Mouse (Mus musculus) bone marrow, adult 2 months (tissue): Measurements from ENCODE around the gene P2rx4. TPM values are rescaled to one million over a fixed set of nuclear protein-coding genes. Genes with fewer than 3 reads are reported as not detected.

Experiments
- H3K27ac ChIP-seq: fragments of 200-500 bp; 2 replicates; pipeline ENCODE4 v1.5.1; 2012; ENCODE audit warnings: low read depth, mild to moderate bottlenecking, control low read depth, inconsistent platforms, low read length; ENCODE audit not compliant: control insufficient read depth, poor library complexity, insufficient read depth
- H3K4me1 ChIP-seq: fragments of 200-500 bp; 2 replicates; pipeline ENCODE4 v1.6.1; 2011; ENCODE audit warnings: low read length; ENCODE audit not compliant: control insufficient read depth, insufficient read depth
- H3K4me3 ChIP-seq: fragments of 200-500 bp; replicated peaks from 2 replicates; pipeline ENCODE3; 2011; ENCODE audit warnings: mild to moderate bottlenecking, low read depth, low read length, control low read depth; ENCODE audit not compliant: control insufficient read depth
- CTCF ChIP-seq: fragments of 200-500 bp; IDR thresholded peaks from 2 replicates; pipeline ENCODE4 v1.5.1; 2011; ENCODE audit warnings: low read length, control low read depth; ENCODE audit not compliant: control insufficient read depth, insufficient read depth
- POLR2A ChIP-seq: fragments of 200-500 bp; IDR thresholded peaks from 2 replicates; pipeline ENCODE4 v1.6.1; 2011; ENCODE audit warnings: low read depth, mild to moderate bottlenecking, control low read depth, low read length, borderline replicate concordance; ENCODE audit not compliant: control insufficient read depth
- WGBS: fragments of 180-500 bp; shearing (Covaris S2); methylation state at CpG from one replicate; pipeline ENCODE4 v1.1.7; 2018; 5-methylcytosine and 5-hydroxymethylcytosine counted together
- polyA plus RNA-seq: library from polyadenylated mRNA; stranded (reverse); fragments of >200 nt; gene quantifications from 2 replicates; pipeline ENCODE4 v1.2.4, GENCODE M21; 2011; ENCODE audit warnings: low replicate concordance; ENCODE audit not compliant: missing spikeins, insufficient read depth, insufficient read length

Gene P2rx4
- polyA plus RNA-seq, 1 experiment, result 23.7 TPM

DNA sequence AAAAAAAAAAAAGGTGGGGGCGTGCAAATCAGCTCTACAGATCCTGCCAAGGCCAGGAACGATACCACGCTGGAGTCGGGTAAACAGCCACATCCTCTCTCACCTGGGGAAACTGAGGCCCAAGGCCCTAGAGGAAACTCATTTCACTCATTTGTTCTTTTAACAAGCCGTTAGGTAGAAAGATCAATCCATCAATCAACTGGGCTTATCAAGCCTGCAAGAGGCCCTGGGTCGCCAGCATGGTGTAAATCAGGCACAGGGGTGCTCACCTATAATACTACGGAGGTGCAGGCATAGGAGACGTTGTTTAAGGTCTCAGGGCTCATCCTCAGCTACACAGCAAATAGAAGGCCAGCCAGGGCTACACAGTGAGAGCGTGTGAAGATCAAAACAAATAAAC lies 64.1 kb downstream of the P2rx4 start:
- TF ChIP-seq POLR2A (no peak), CTCF (no peak)
- 23% methylated on average over 9 of the region's 9 CpGs for WGBS
- Histone ChIP-seq H3K4me3 (no peak overlapping the region), H3K4me1 (peaks cover 10% of the 10 kb centered on the region), H3K27ac (no peak overlapping the region)

DNA sequence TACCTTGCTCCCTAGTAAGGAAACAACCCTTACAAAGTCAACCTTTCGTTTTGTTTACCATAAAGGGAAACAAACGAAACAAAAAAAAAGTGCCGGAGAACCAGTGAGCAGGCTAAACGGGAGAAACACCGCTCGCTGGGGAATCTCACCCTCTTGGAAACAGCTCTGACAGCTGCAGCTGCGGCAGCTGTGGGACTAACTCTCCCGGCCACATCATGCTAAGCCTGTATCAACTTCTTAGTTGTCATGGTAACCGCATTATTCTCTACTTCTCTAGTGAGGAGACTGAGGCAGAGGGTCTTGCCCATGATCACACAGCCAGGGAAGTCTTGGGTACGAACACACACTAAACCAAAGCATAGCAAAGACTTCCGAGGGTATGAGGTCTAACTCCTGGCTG lies 66.4 kb downstream of the P2rx4 start:
- no peak overlapping the region for H3K27ac ChIP-seq
- H3K4me3 ChIP-seq, result no peak overlapping the region
- peaks cover 8% of the 10 kb centered on the region for H3K4me1 ChIP-seq
- TF ChIP-seq CTCF, result no peak
- no peak for TF ChIP-seq POLR2A
- WGBS, result 81% methylated on average over 11 of the region's 11 CpGs

DNA sequence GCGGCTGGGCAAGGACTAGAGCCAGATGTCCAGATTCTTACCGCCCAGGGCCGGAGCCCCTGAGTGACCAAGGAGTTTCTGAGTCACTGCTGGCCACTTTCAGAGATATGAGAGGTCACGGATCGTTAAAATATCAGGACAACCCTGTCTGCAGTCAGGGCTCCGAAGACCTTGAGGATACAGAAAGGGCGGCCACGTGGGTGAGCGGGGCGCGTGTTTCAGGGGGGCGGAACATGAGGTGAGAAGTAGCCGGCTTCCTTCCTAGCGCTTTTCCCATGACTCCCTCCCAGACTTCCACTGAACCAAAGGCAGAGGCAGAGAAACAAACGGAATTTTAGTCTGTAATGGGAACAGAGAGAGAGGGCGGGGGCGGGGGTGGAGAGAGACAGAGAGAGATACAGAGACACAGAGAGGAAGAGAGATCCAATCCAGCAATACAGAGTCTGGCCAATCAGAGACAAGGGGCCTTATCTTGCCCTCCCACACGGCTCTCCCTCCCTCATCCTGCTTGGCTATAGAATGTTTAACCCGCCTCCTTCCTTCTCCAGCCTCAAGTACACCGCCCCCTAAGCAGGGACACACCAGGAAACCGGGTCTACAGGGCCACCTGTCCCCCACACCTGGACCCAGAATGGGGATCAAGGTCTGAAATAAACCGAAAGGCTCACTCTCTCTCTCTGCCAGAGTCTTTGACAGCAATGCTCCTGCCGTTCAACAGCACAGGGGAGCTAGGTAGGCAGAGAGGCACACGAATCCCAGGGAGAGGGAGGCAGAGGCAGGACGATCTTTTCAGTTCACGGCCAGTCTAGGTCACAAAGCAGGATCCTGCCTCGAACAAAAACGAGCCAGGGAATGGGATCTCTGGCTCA lies 67.6 kb downstream of the P2rx4 start:
- no peak for TF ChIP-seq POLR2A
- no peak for TF ChIP-seq CTCF
- Histone ChIP-seq H3K4me1 (peaks cover 4% of the 10 kb centered on the region; the same call in 1 of the 2 replicates), H3K27ac (no peak overlapping the region), H3K4me3 (peak overlapping the region; percentile 10)
- 45% methylated on average over 28 of the region's 28 CpGs for WGBS

DNA sequence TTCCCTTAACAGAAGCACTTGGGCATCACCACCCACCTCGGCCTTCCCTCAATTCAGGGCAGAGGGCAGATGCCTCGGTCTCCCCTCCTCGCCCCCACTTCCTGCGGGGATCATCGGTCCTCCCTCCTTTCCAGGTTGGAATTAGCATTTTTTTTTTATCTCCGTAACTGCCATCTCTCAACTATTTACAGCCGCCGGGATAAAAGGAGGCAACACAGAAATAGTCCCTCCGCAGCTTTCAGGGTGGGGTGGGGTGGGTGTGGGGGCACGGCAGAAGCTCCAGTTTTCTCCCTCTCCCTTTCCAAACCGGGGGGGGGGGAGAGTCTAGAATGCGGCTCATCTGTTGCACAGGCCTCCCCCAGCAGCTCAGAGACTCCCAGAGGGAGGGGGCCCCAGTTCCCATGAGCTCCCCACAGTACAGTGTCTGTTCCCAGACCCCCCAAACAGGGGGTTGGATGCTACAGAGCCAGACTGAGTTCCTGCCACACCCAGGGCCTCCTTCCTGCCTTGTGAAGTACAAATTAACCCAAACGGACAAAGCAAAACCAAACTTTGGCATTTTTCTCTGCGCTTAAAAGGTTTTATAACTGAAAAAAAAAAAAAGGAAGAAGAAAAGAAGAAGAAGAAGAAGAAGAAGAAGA lies 68.4 kb downstream of the P2rx4 start:
- no peak overlapping the region for H3K27ac ChIP-seq
- no peak for TF ChIP-seq POLR2A
- TF ChIP-seq CTCF, result no peak
- 67% methylated on average over 14 of the region's 14 CpGs for WGBS
- H3K4me3 ChIP-seq, result no peak overlapping the region
- H3K4me1 ChIP-seq, result peaks cover 4% of the 10 kb centered on the region

- Histone ChIP-seq H3K27ac (no peak overlapping the region), H3K4me1 (peaks cover 4% of the 10 kb centered on the region), H3K4me3 (peak overlapping the region; percentile 23)
- 39% methylated on average over 2 of the region's 2 CpGs for WGBS
- TF ChIP-seq CTCF, result no peak
- no peak for TF ChIP-seq POLR2A
These were observed 70.0 kb downstream of the P2rx4 start for GRCm38 (mm10) chr5:122777322-122777721.

- 1% methylated on average over 55 of the region's 55 CpGs for WGBS
- peak overlapping the region; percentile 87 for H3K4me3 ChIP-seq
- no peak for TF ChIP-seq POLR2A
- TF ChIP-seq CTCF, result no peak
- H3K4me1 ChIP-seq, result peaks cover 4% of the 10 kb centered on the region
- H3K27ac ChIP-seq, result peak overlapping the region; percentile 97
These were observed 71.2 kb downstream of the P2rx4 start for GRCm38 (mm10) chr5:122778231-122779226.

Other genes with a start within 250 kb of the P2rx4 start
- gene Atp2a2, start 205.3 kb upstream of the P2rx4 start, polyA plus RNA-seq, result 19.9 and 35.8 TPM in 2 replicates
- 0.86 and 2.1 TPM in 2 replicates for gene Ift81, start 93.0 kb upstream of the P2rx4 start, polyA plus RNA-seq
- 1.5 and 2.9 TPM in 2 replicates for gene P2rx7, start 63.6 kb upstream of the P2rx4 start, polyA plus RNA-seq
- 15.8 and 31.8 TPM in 2 replicates for gene Camkk2, start 71.9 kb downstream of the P2rx4 start, polyA plus RNA-seq
- 204 and 228 TPM in 2 replicates for gene Anapc5, start 113.8 kb downstream of the P2rx4 start, polyA plus RNA-seq
- gene Rnf34, start 142.5 kb downstream of the P2rx4 start, polyA plus RNA-seq, result 4.0 and 11.1 TPM in 2 replicates